In genomic region chr12:85215031-85215430, GRCm38 (mm10) we compare ENCODE assay signal across 26 mouse cellular contexts. TPM values are rescaled to one million over a fixed set of nuclear protein-coding genes. Genes with fewer than 3 reads are reported as not detected.
"Had no signal": no experiment of that assay in that cellular context is flagged by ENCODE, and none has a peak within 500 bp of the region (broad histone marks: within the 10 kb centered on the region; RNA-seq: fewer than 3 reads in every experiment).

No protein-coding gene starts in this region.

- H3K36me3 ChIP-seq: heart, embryonic 10.5 days; heart, embryonic 12.5 days; hindbrain, embryonic 10.5 days; hindbrain, embryonic 12.5 days; intestine, embryonic 15.5 days; limb, embryonic 13.5 days; limb, embryonic 15.5 days; liver, embryonic 12.5 days had no signal

- H3K9ac ChIP-seq: heart, embryonic 12.5 days; hindbrain, embryonic 12.5 days; hindbrain, embryonic 14.5 days; intestine, embryonic 15.5 days; limb, embryonic 13.5 days; limb, embryonic 15.5 days; liver, embryonic 12.5 days; liver, embryonic 14.5 days had no signal

- ATAC-seq: hindbrain, embryonic 16.5 days; inflammation-experienced regulatory T-cells, adult 6 months; intestine, embryonic 15.5 days; intestine, postnatal 0 days; liver, embryonic 12.5 days had no signal

- H3K27me3 ChIP-seq: heart, embryonic 12.5 days; hindbrain, embryonic 12.5 days; intestine, embryonic 15.5 days; limb, embryonic 13.5 days; limb, embryonic 15.5 days had no signal

- H3K4me2 ChIP-seq: heart, embryonic 12.5 days; hindbrain, embryonic 12.5 days; hindbrain, embryonic 14.5 days; intestine, embryonic 15.5 days; limb, embryonic 13.5 days; limb, embryonic 15.5 days; liver, embryonic 12.5 days had no signal

- H3K4me3 ChIP-seq: heart, embryonic 10.5 days; heart, embryonic 12.5 days; hindbrain, embryonic 10.5 days; hindbrain, embryonic 12.5 days; intestine, embryonic 15.5 days; layer of hippocampus, adult 2 months; limb, embryonic 13.5 days; limb, embryonic 15.5 days; liver, embryonic 12.5 days had no signal

- H3K9me3 ChIP-seq: heart, embryonic 10.5 days; heart, embryonic 12.5 days; hindbrain, embryonic 10.5 days; hindbrain, embryonic 12.5 days; intestine, embryonic 15.5 days; limb, embryonic 13.5 days; limb, embryonic 15.5 days; liver, embryonic 12.5 days had no signal

- H3K27ac ChIP-seq: heart, embryonic 10.5 days; hindbrain, embryonic 10.5 days; hindbrain, embryonic 12.5 days; hindbrain, embryonic 14.5 days; intestine, embryonic 15.5 days; layer of hippocampus, adult 2 months; limb, embryonic 13.5 days; limb, embryonic 15.5 days; liver, embryonic 12.5 days; liver, embryonic 14.5 days had no signal

- DNase-seq: gastrocnemius, postnatal 14 days; gastrocnemius, postnatal 36 days; heart, postnatal 10 days; heart, postnatal 4 days; kidney, adult 18-20 months; kidney, adult 8-10 months; kidney, postnatal 10 days; kidney, postnatal 25 days; kidney, postnatal 4 days; layer of hippocampus, postnatal 36 days; left cerebral cortex, postnatal 4 days had no signal

RNA-seq across cellular contexts. Expression of gene Pgf, which starts 37.4 kb away (rescaled TPM):
- total RNA-seq: liver, adult 2 months had no signal
- polyA plus RNA-seq: inflammation-experienced regulatory T-cells, adult 6 months; liver, adult 2 months had no signal
